Mouse (Mus musculus): ENCODE measurements at regions not wholly inside any gene's neighbourhood (a gene's known extent, or its start where the extent isn't known, plus 50 kb on each side); places are given as distances from the start of the nearest gene placed in this dataset.

- WGBS: 69% methylated on average over 11 of the region's 11 CpGs
- DNase-seq (ENCODE audit: low spot score): no peak
- no peak for ATAC-seq (ENCODE audit: low FRiP score, low read depth)
- Histone ChIP-seq H3K27ac (replicated peaks; ENCODE audit: low read depth, low read length) (no peak overlapping the region), H3K9ac (ENCODE audit: low read depth, low read length, severe bottlenecking) (no peak overlapping the region), H3K9me3 (ENCODE audit: control insufficient read depth, low read length) (no peaks in the 10 kb centered on the region), H3K4me1 (ENCODE audit: control insufficient read depth, insufficient read depth, low read length) (no peaks in the 10 kb centered on the region), H3K4me3 (replicated peaks; ENCODE audit: low read length) (no peak overlapping the region), H3K4me2 (replicated peaks; ENCODE audit: low read depth, low read length, severe bottlenecking) (no peak overlapping the region), H3K36me3 (ENCODE audit: control insufficient read depth, insufficient read depth, low read length) (no peaks in the 10 kb centered on the region), H3K27me3 (ENCODE audit: control insufficient read depth, insufficient read depth, low read length) (no peaks in the 10 kb centered on the region)
- no peak for TF ChIP-seq POLR2A (IDR thresholded peaks at IDR 0.05; ENCODE audit: borderline replicate concordance, extremely low read depth, insufficient read depth, insufficient read length)
Observed at GRCm38 (mm10) chr10:9229116-9229515, 343.2 kb upstream of the Sash1 start.

GRCm38 (mm10) chr10:9227361-9227760 lies 341.5 kb upstream of the Sash1 start:
- no peaks in the 10 kb centered on the region for H3K27me3 ChIP-seq (ENCODE audit: control insufficient read depth, insufficient read depth, low read length)
- ATAC-seq (ENCODE audit: low FRiP score, low read depth): no peak
- H3K27ac ChIP-seq (replicated peaks; ENCODE audit: low read depth, low read length): no peak overlapping the region
- H3K4me2 ChIP-seq (replicated peaks; ENCODE audit: low read depth, low read length, severe bottlenecking): no peak overlapping the region
- TF ChIP-seq POLR2A (IDR thresholded peaks at IDR 0.05; ENCODE audit: borderline replicate concordance, extremely low read depth, insufficient read depth, insufficient read length): no peak
- no peak overlapping the region for H3K9ac ChIP-seq (ENCODE audit: low read depth, low read length, severe bottlenecking)
- H3K9me3 ChIP-seq (ENCODE audit: control insufficient read depth, low read length): no peaks in the 10 kb centered on the region
- no peak for DNase-seq (ENCODE audit: low spot score)
- H3K4me3 ChIP-seq (replicated peaks; ENCODE audit: low read length): no peak overlapping the region
- WGBS: 14% methylated on average over 1 of the region's 1 CpGs
- no peaks in the 10 kb centered on the region for H3K4me1 ChIP-seq (ENCODE audit: control insufficient read depth, insufficient read depth, low read length)
- no peaks in the 10 kb centered on the region for H3K36me3 ChIP-seq (ENCODE audit: control insufficient read depth, insufficient read depth, low read length)

GRCm38 (mm10) chr10:9210646-9211045 lies 324.8 kb upstream of the Sash1 start:
- H3K9me3 ChIP-seq (ENCODE audit: control insufficient read depth, low read length): no peaks in the 10 kb centered on the region
- H3K4me1 ChIP-seq (ENCODE audit: control insufficient read depth, insufficient read depth, low read length): 0 out of 2 replicates have a peak, but pooled peaks cover 4% of the 10 kb centered on the region
- no peaks in the 10 kb centered on the region for H3K36me3 ChIP-seq (ENCODE audit: control insufficient read depth, insufficient read depth, low read length)
- WGBS: 9% methylated on average over 2 of the region's 2 CpGs
- no peak for DNase-seq (ENCODE audit: low spot score)
- H3K27me3 ChIP-seq (ENCODE audit: control insufficient read depth, insufficient read depth, low read length): no peaks in the 10 kb centered on the region
- peak; percentile 53; the same call in 1 of the 2 replicates for ATAC-seq (ENCODE audit: low FRiP score, low read depth)
- no peak overlapping the region for H3K4me3 ChIP-seq (replicated peaks; ENCODE audit: low read length)
- no peak overlapping the region for H3K9ac ChIP-seq (ENCODE audit: low read depth, low read length, severe bottlenecking)
- no peak for TF ChIP-seq POLR2A (IDR thresholded peaks at IDR 0.05; ENCODE audit: borderline replicate concordance, extremely low read depth, insufficient read depth, insufficient read length)
- H3K27ac ChIP-seq (replicated peaks; ENCODE audit: low read depth, low read length): no peak overlapping the region
- no peak overlapping the region for H3K4me2 ChIP-seq (replicated peaks; ENCODE audit: low read depth, low read length, severe bottlenecking)

- WGBS: 66% methylated on average over 8 of the region's 8 CpGs
- H3K27ac ChIP-seq (replicated peaks; ENCODE audit: low read depth, low read length): no peak overlapping the region
- H3K4me2 ChIP-seq (replicated peaks; ENCODE audit: low read depth, low read length, severe bottlenecking): no peak overlapping the region
- no peak overlapping the region for H3K9ac ChIP-seq (ENCODE audit: low read depth, low read length, severe bottlenecking)
- H3K27me3 ChIP-seq (ENCODE audit: control insufficient read depth, insufficient read depth, low read length): no peaks in the 10 kb centered on the region
- DNase-seq (ENCODE audit: low spot score): no peak
- ATAC-seq (ENCODE audit: low FRiP score, low read depth): no peak
- TF ChIP-seq POLR2A (IDR thresholded peaks at IDR 0.05; ENCODE audit: borderline replicate concordance, extremely low read depth, insufficient read depth, insufficient read length): no peak
- H3K36me3 ChIP-seq (ENCODE audit: control insufficient read depth, insufficient read depth, low read length): no peaks in the 10 kb centered on the region
- H3K4me1 ChIP-seq (ENCODE audit: control insufficient read depth, insufficient read depth, low read length): 0 out of 2 replicates have a peak, but pooled peaks cover 4% of the 10 kb centered on the region
- H3K4me3 ChIP-seq (replicated peaks; ENCODE audit: low read length): no peak overlapping the region
- H3K9me3 ChIP-seq (ENCODE audit: control insufficient read depth, low read length): no peaks in the 10 kb centered on the region
Observed at GRCm38 (mm10) chr10:9204096-9204495, 318.2 kb upstream of the Sash1 start.

- DNase-seq (ENCODE audit: low spot score): no peak
- Histone ChIP-seq H3K4me2 (replicated peaks; ENCODE audit: low read depth, low read length, severe bottlenecking) (no peak overlapping the region), H3K36me3 (ENCODE audit: control insufficient read depth, insufficient read depth, low read length) (no peaks in the 10 kb centered on the region), H3K27ac (replicated peaks; ENCODE audit: low read depth, low read length) (no peak overlapping the region), H3K27me3 (ENCODE audit: control insufficient read depth, insufficient read depth, low read length) (no peaks in the 10 kb centered on the region), H3K9me3 (ENCODE audit: control insufficient read depth, low read length) (no peaks in the 10 kb centered on the region), H3K9ac (ENCODE audit: low read depth, low read length, severe bottlenecking) (no peak overlapping the region), H3K4me3 (replicated peaks; ENCODE audit: low read length) (no peak overlapping the region), H3K4me1 (ENCODE audit: control insufficient read depth, insufficient read depth, low read length) (0 out of 2 replicates have a peak, but pooled peaks cover 4% of the 10 kb centered on the region)
- peak; percentile 30; the same call in 1 of the 2 replicates for ATAC-seq (ENCODE audit: low FRiP score, low read depth)
- no peak for TF ChIP-seq POLR2A (IDR thresholded peaks at IDR 0.05; ENCODE audit: borderline replicate concordance, extremely low read depth, insufficient read depth, insufficient read length)
- 69% methylated on average over 6 of the region's 6 CpGs for WGBS
Observed at GRCm38 (mm10) chr10:9203323-9203722, 317.5 kb upstream of the Sash1 start.

- 0 out of 2 replicates have a peak, but pooled peaks cover 4% of the 10 kb centered on the region for H3K4me1 ChIP-seq (ENCODE audit: control insufficient read depth, insufficient read depth, low read length)
- no peaks in the 10 kb centered on the region for H3K36me3 ChIP-seq (ENCODE audit: control insufficient read depth, insufficient read depth, low read length)
- no peaks in the 10 kb centered on the region for H3K27me3 ChIP-seq (ENCODE audit: control insufficient read depth, insufficient read depth, low read length)
- no peak overlapping the region for H3K4me2 ChIP-seq (replicated peaks; ENCODE audit: low read depth, low read length, severe bottlenecking)
- H3K9ac ChIP-seq (ENCODE audit: low read depth, low read length, severe bottlenecking): no peak overlapping the region
- H3K4me3 ChIP-seq (replicated peaks; ENCODE audit: low read length): no peak overlapping the region
- ATAC-seq (ENCODE audit: low FRiP score, low read depth) (no peak; the same call in 1 of the 2 replicates), DNase-seq (ENCODE audit: low spot score) (no peak)
- 32% methylated on average over 1 of the region's 1 CpGs for WGBS
- TF ChIP-seq POLR2A (IDR thresholded peaks at IDR 0.05; ENCODE audit: borderline replicate concordance, extremely low read depth, insufficient read depth, insufficient read length): no peak
- H3K9me3 ChIP-seq (ENCODE audit: control insufficient read depth, low read length): no peaks in the 10 kb centered on the region
- H3K27ac ChIP-seq (replicated peaks; ENCODE audit: low read depth, low read length): no peak overlapping the region
Observed at GRCm38 (mm10) chr10:9202922-9203321, 317.1 kb upstream of the Sash1 start.
